Mouse (Mus musculus) testis, postnatal 10 days (tissue): Measurements from ENCODE around the gene Bhlhb9.

Source experiments
- DNase-seq: peaks from one replicate; pipeline ENCODE4 v3.0.0; 2021; ENCODE audit warnings: low spot score

Gene Bhlhb9

GRCm38 (mm10) chrX:135916580-135916979 lies 119.2 kb downstream of the Bhlhb9 start:
- DNase-seq = no peak

- no peak for DNase-seq
Measured at GRCm38 (mm10) chrX:135917116-135917515, 119.7 kb downstream of the Bhlhb9 start.

- no peak for DNase-seq
Measured at GRCm38 (mm10) chrX:135922162-135922561, 124.8 kb downstream of the Bhlhb9 start.

GRCm38 (mm10) chrX:135925911-135926310 lies 128.5 kb downstream of the Bhlhb9 start:
- no peak for DNase-seq

- DNase-seq = no peak
Measured at GRCm38 (mm10) chrX:135928588-135928987, 131.2 kb downstream of the Bhlhb9 start.

- DNase-seq = no peak
Measured at GRCm38 (mm10) chrX:135936452-135936851, 139.1 kb downstream of the Bhlhb9 start.
